Mouse (Mus musculus): ENCODE results near the gene Iqcf6.

DNA sequence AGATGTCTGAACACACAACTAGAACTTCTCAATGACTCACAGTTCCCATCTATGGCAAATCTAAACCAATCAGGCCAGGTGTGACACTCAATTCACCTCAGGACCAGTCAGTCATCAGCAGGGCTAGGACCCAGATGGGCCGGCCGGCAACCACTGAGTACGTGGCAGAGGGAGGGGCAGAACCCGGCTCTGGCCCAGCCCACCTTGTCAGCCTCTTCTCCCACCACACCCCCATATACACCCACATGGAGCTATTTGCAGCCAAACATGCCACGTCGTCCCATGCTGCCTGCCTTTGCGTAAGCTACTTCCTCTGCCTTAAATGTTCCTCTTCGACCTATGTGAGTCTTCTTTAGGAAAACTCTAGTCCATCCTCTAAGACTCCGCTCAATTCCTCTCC is 49.6 kb downstream of the Iqcf6 start:
- TF ChIP-seq EP300 (IDR thresholded peaks at IDR 0.05; ENCODE audit: low read depth) (no peak), CTCF (IDR thresholded peaks at IDR 0.05; ENCODE audit: low read depth) (no peak)
